Mouse (Mus musculus): Measurements from ENCODE around the gene Gm9922. TPM values are rescaled to one million over a fixed set of nuclear protein-coding genes. Genes with fewer than 3 reads are reported as not detected.

The Gm9922 gene
- polyA plus RNA-seq, 1 experiment from 2014 or later = not detected

- WGBS = 87% methylated on average over 3 of the region's 3 CpGs
- no peaks in the 10 kb centered on the region for H3K9me3 ChIP-seq
- no peak overlapping the region for H3K27ac ChIP-seq
- no peaks in the 10 kb centered on the region for H3K4me1 ChIP-seq
- DNase-seq (ENCODE audit: extremely low spot score, low spot score) = no peak
- no peak overlapping the region for H3K4me3 ChIP-seq
- no peaks in the 10 kb centered on the region for H3K36me3 ChIP-seq (replicated peaks)
- H3K27me3 ChIP-seq (ENCODE audit: poor library complexity, severe bottlenecking) = no peaks in the 10 kb centered on the region
Observed at GRCm38 (mm10) chr14:101746635-101747034, 17.0 kb upstream of the Gm9922 start.

GRCm38 (mm10) chr14:101737501-101737900 is 7.9 kb upstream of the Gm9922 start:
- WGBS = 86% methylated on average over 4 of the region's 4 CpGs
- DNase-seq (ENCODE audit: extremely low spot score, low spot score) = no peak
- H3K36me3 ChIP-seq (replicated peaks) = no peaks in the 10 kb centered on the region

GRCm38 (mm10) chr14:101733542-101734303 is 4.1 kb upstream of the Gm9922 start:
- H3K27me3 ChIP-seq (ENCODE audit: poor library complexity, severe bottlenecking) = peaks cover 40% of the 10 kb centered on the region
- no peak overlapping the region for H3K27ac ChIP-seq
- no peak overlapping the region for H3K4me3 ChIP-seq
- peaks cover 24% of the 10 kb centered on the region for H3K4me1 ChIP-seq
- no peak for DNase-seq (ENCODE audit: extremely low spot score, low spot score)
- H3K36me3 ChIP-seq (replicated peaks) = no peaks in the 10 kb centered on the region
- 29% methylated on average over 10 of the region's 10 CpGs for whole genome bisulfite sequencing
- H3K9me3 ChIP-seq = no peaks in the 10 kb centered on the region

More at GRCm38 (mm10) chr14:101737501-101737900, 7.9 kb upstream of the Gm9922 start:
- no peak overlapping the region for H3K27ac ChIP-seq
- 0 out of 2 replicates have a peak, but pooled peaks cover 3% of the 10 kb centered on the region for H3K27me3 ChIP-seq (ENCODE audit: poor library complexity, severe bottlenecking)
- H3K4me1 ChIP-seq = peaks cover 6% of the 10 kb centered on the region; the same call in 1 of the 2 replicates
- H3K9me3 ChIP-seq = no peaks in the 10 kb centered on the region
- H3K4me3 ChIP-seq = no peak overlapping the region

- DNase-seq (ENCODE audit: extremely low spot score, low spot score) = no peak
- peak overlapping the region; percentile 77 for H3K27ac ChIP-seq
- peak overlapping the region; percentile 78 for H3K4me3 ChIP-seq
- under 1% methylated on average over 28 of the region's 28 CpGs for WGBS
- H3K27me3 ChIP-seq (ENCODE audit: poor library complexity, severe bottlenecking) = peaks cover 56% of the 10 kb centered on the region
- H3K9me3 ChIP-seq = no peaks in the 10 kb centered on the region
- no peaks in the 10 kb centered on the region for H3K36me3 ChIP-seq (replicated peaks)
- peaks cover 24% of the 10 kb centered on the region for H3K4me1 ChIP-seq
Observed at GRCm38 (mm10) chr14:101729972-101730692, 518 bp upstream of the Gm9922 start.

GRCm38 (mm10) chr14:101714414-101714813 is 15.2 kb downstream of the Gm9922 start:
- H3K36me3 ChIP-seq (replicated peaks) = no peaks in the 10 kb centered on the region
- 0 out of 2 replicates have a peak, but pooled peaks cover 3% of the 10 kb centered on the region for H3K4me1 ChIP-seq
- DNase-seq (ENCODE audit: extremely low spot score, low spot score) = no peak
- no peak overlapping the region for H3K27ac ChIP-seq
- H3K4me3 ChIP-seq = no peak overlapping the region
- 75% methylated on average over 2 of the region's 2 CpGs for WGBS
- H3K27me3 ChIP-seq (ENCODE audit: poor library complexity, severe bottlenecking) = no peaks in the 10 kb centered on the region
- H3K9me3 ChIP-seq = no peaks in the 10 kb centered on the region

GRCm38 (mm10) chr14:101707088-101707487 is 22.5 kb downstream of the Gm9922 start:
- Histone ChIP-seq H3K9me3 (no peaks in the 10 kb centered on the region), H3K36me3 (replicated peaks) (no peaks in the 10 kb centered on the region), H3K4me1 (no peaks in the 10 kb centered on the region), H3K27me3 (ENCODE audit: poor library complexity, severe bottlenecking) (no peaks in the 10 kb centered on the region), H3K27ac (no peak overlapping the region), H3K4me3 (no peak overlapping the region)
- WGBS = 92% methylated on average over 5 of the region's 5 CpGs
- DNase-seq (ENCODE audit: extremely low spot score, low spot score) = no peak

GRCm38 (mm10) chr14:101704479-101704878 is 25.1 kb downstream of the Gm9922 start:
- Histone ChIP-seq H3K9me3 (no peaks in the 10 kb centered on the region), H3K36me3 (replicated peaks) (no peaks in the 10 kb centered on the region), H3K4me1 (no peaks in the 10 kb centered on the region), H3K27ac (no peak overlapping the region), H3K4me3 (no peak overlapping the region), H3K27me3 (ENCODE audit: poor library complexity, severe bottlenecking) (no peaks in the 10 kb centered on the region)
- WGBS = 85% methylated on average over 4 of the region's 4 CpGs
- DNase-seq (ENCODE audit: extremely low spot score, low spot score) = no peak

GRCm38 (mm10) chr14:101688406-101688805 is 41.2 kb downstream of the Gm9922 start:
- no peak for DNase-seq (ENCODE audit: extremely low spot score, low spot score)
- Histone ChIP-seq H3K9me3 (no peaks in the 10 kb centered on the region), H3K4me1 (no peaks in the 10 kb centered on the region), H3K27ac (no peak overlapping the region), H3K4me3 (no peak overlapping the region), H3K36me3 (replicated peaks) (peaks cover 33% of the 10 kb centered on the region), H3K27me3 (ENCODE audit: poor library complexity, severe bottlenecking) (no peaks in the 10 kb centered on the region)
- WGBS = 92% methylated on average over 2 of the region's 2 CpGs

- no peaks in the 10 kb centered on the region for H3K4me1 ChIP-seq
- no peaks in the 10 kb centered on the region for H3K9me3 ChIP-seq
- no peak overlapping the region for H3K4me3 ChIP-seq
- H3K36me3 ChIP-seq (replicated peaks) = peaks cover 30% of the 10 kb centered on the region
- no peaks in the 10 kb centered on the region for H3K27me3 ChIP-seq (ENCODE audit: poor library complexity, severe bottlenecking)
- no peak overlapping the region for H3K27ac ChIP-seq
- 91% methylated on average over 6 of the region's 6 CpGs for WGBS
- no peak for DNase-seq (ENCODE audit: extremely low spot score, low spot score)
Observed at GRCm38 (mm10) chr14:101687696-101688095, 41.9 kb downstream of the Gm9922 start.

Other genes with a start within 250 kb of the Gm9922 start
- 5.7 and 5.8 TPM in 2 replicates for gene Tbc1d4, start 120.6 kb downstream of the Gm9922 start, polyA plus RNA-seq (2016; fragmentation: Nextera tagmentation; extraction: Ambion mirVana)
- gene Commd6, start 89.1 kb downstream of the Gm9922 start, polyA plus RNA-seq (2016; fragmentation: Nextera tagmentation; extraction: Ambion mirVana) = 109 TPM in 2 replicates
- 200 and 211 TPM in 2 replicates for gene Uchl3, start 75.8 kb downstream of the Gm9922 start, polyA plus RNA-seq (2016; fragmentation: Nextera tagmentation; extraction: Ambion mirVana)
- 1.7 TPM in 2 replicates for gene Lmo7, start 143 bp upstream of the Gm9922 start, polyA plus RNA-seq (2016; fragmentation: Nextera tagmentation; extraction: Ambion mirVana)